Mouse (Mus musculus) bone marrow macrophage, adult 2 months (primary cell): ENCODE measurements around the gene Daw1. TPM values are rescaled to one million over a fixed set of nuclear protein-coding genes. Genes with fewer than 3 reads are reported as not detected.

Source experiments
- H3K27ac ChIP-seq: 2 replicates; pipeline ENCODE4 v1.5.1; 2012; ENCODE audit warnings: low read depth, low read length; ENCODE audit not compliant: insufficient read depth
- H3K4me1 ChIP-seq: 2 replicates; pipeline ENCODE4 v1.6.1; 2012; ENCODE audit warnings: low read length; ENCODE audit not compliant: control insufficient read depth, insufficient read depth
- H3K4me3 ChIP-seq: 2 replicates; pipeline ENCODE4 v1.5.1; 2012; ENCODE audit warnings: mild to moderate bottlenecking, low read length, moderate library complexity; ENCODE audit not compliant: insufficient read depth
- CTCF ChIP-seq: IDR thresholded peaks from 2 replicates; pipeline ENCODE4 v1.5.1; 2012; ENCODE audit warnings: low read depth, mild to moderate bottlenecking, low read length, moderate library complexity
- POLR2A ChIP-seq: IDR thresholded peaks from 2 replicates; pipeline ENCODE4 v1.6.1; 2012; ENCODE audit warnings: mild to moderate bottlenecking, low read depth, low read length, borderline replicate concordance
- polyA plus RNA-seq: library from polyadenylated mRNA; stranded (reverse); fragments of >200 nt; gene quantifications from 2 replicates; pipeline ENCODE4 v1.2.4, GENCODE M21; 2012; ENCODE audit not compliant: missing spikeins, insufficient read depth, insufficient read length

Gene Daw1
- polyA plus RNA-seq, 1 experiment = not detected

- Histone ChIP-seq H3K27ac (no peak overlapping the region), H3K4me3 (no peak overlapping the region), H3K4me1 (no peaks in the 10 kb centered on the region)
- no peak for TF ChIP-seq POLR2A
- no peak for TF ChIP-seq CTCF
These were observed 20.0 kb downstream of the Daw1 start for GRCm38 (mm10) chr1:83179531-83179930.

- no peak overlapping the region for H3K27ac ChIP-seq
- TF ChIP-seq POLR2A = no peak
- TF ChIP-seq CTCF = no peak
- H3K4me3 ChIP-seq = no peak overlapping the region
- H3K4me1 ChIP-seq = no peaks in the 10 kb centered on the region
These were observed 21.9 kb downstream of the Daw1 start for GRCm38 (mm10) chr1:83181418-83181817.

GRCm38 (mm10) chr1:83187154-83187553, 27.6 kb downstream of the Daw1 start:
- no peak overlapping the region for H3K4me3 ChIP-seq
- H3K27ac ChIP-seq = no peak overlapping the region
- no peak for TF ChIP-seq POLR2A
- no peak for TF ChIP-seq CTCF
- H3K4me1 ChIP-seq = no peaks in the 10 kb centered on the region

- no peak for TF ChIP-seq POLR2A
- no peak for TF ChIP-seq CTCF
These were observed 50.4 kb downstream of the Daw1 start for GRCm38 (mm10) chr1:83209981-83210380.

GRCm38 (mm10) chr1:83218260-83218659, 58.7 kb downstream of the Daw1 start:
- Histone ChIP-seq H3K27ac (no peak overlapping the region), H3K4me1 (no peaks in the 10 kb centered on the region), H3K4me3 (no peak overlapping the region)
- TF ChIP-seq CTCF (no peak), POLR2A (no peak)

More at GRCm38 (mm10) chr1:83209981-83210380, 50.4 kb downstream of the Daw1 start:
- H3K27ac ChIP-seq = no peak overlapping the region
- no peak overlapping the region for H3K4me3 ChIP-seq
- no peaks in the 10 kb centered on the region for H3K4me1 ChIP-seq

- Histone ChIP-seq H3K4me3 (no peak overlapping the region), H3K27ac (no peak overlapping the region), H3K4me1 (no peaks in the 10 kb centered on the region)
- TF ChIP-seq POLR2A = no peak
- TF ChIP-seq CTCF = no peak
These were observed 63.5 kb downstream of the Daw1 start for GRCm38 (mm10) chr1:83223072-83223471.

GRCm38 (mm10) chr1:83224423-83224960, 64.9 kb downstream of the Daw1 start:
- Histone ChIP-seq H3K27ac (no peak overlapping the region), H3K4me1 (no peaks in the 10 kb centered on the region), H3K4me3 (no peak overlapping the region)
- TF ChIP-seq CTCF = no peak
- TF ChIP-seq POLR2A = no peak

- TF ChIP-seq POLR2A = no peak
- no peak for TF ChIP-seq CTCF
- Histone ChIP-seq H3K27ac (no peak overlapping the region), H3K4me1 (no peaks in the 10 kb centered on the region), H3K4me3 (no peak overlapping the region)
These were observed 68.4 kb downstream of the Daw1 start for GRCm38 (mm10) chr1:83227946-83228345.

- Histone ChIP-seq H3K4me1 (no peaks in the 10 kb centered on the region), H3K27ac (no peak overlapping the region), H3K4me3 (no peak overlapping the region)
- TF ChIP-seq POLR2A (no peak), CTCF (no peak)
These were observed 88.7 kb downstream of the Daw1 start for GRCm38 (mm10) chr1:83248235-83248746.

GRCm38 (mm10) chr1:83251746-83252145, 92.2 kb downstream of the Daw1 start:
- TF ChIP-seq CTCF = no peak
- no peak overlapping the region for H3K4me3 ChIP-seq
- no peak overlapping the region for H3K27ac ChIP-seq
- no peaks in the 10 kb centered on the region for H3K4me1 ChIP-seq

Other genes starting within 250 kb of the Daw1 start
- 1.6 and 2.0 TPM in 2 replicates for gene A030005L19Rik, start 246.4 kb upstream of the Daw1 start, polyA plus RNA-seq
- not detected in 2 replicates for gene A030014E15Rik, start 234.8 kb upstream of the Daw1 start, polyA plus RNA-seq
- not detected in 2 replicates for gene Gm6217, start 228.4 kb upstream of the Daw1 start, polyA plus RNA-seq
- not detected in 2 replicates for gene A030003K21Rik, start 216.4 kb upstream of the Daw1 start, polyA plus RNA-seq
- not detected in 2 replicates for gene Gm7544, start 203.7 kb upstream of the Daw1 start, polyA plus RNA-seq
- gene Gm47955, start 199.5 kb upstream of the Daw1 start, polyA plus RNA-seq = not detected in 2 replicates
- gene Gm47959, start 159.2 kb upstream of the Daw1 start, polyA plus RNA-seq = not detected in 2 replicates
- not detected in 2 replicates for gene Slc19a3, start 121.3 kb upstream of the Daw1 start, polyA plus RNA-seq
- gene Krtap28-10, start 117.3 kb upstream of the Daw1 start, polyA plus RNA-seq = not detected in 2 replicates
- not detected in 2 replicates for gene Gm47969, start 114.8 kb upstream of the Daw1 start, polyA plus RNA-seq
- not detected in 2 replicates for gene A030005K14Rik, start 100.4 kb upstream of the Daw1 start, polyA plus RNA-seq
- gene Krtap28-13, start 98.8 kb upstream of the Daw1 start, polyA plus RNA-seq = not detected in 2 replicates
- gene Ccl20, start 43.0 kb upstream of the Daw1 start, polyA plus RNA-seq = not detected in 2 replicates
- gene Sphkap, start 248.4 kb downstream of the Daw1 start, polyA plus RNA-seq = 0.13 TPM in 1 of 2 replicates, not detected in the other